Mouse (Mus musculus) kidney, postnatal 0 days (tissue): Measurements from ENCODE around the gene Cstb. TPM values are rescaled to one million over a fixed set of nuclear protein-coding genes. Genes with fewer than 3 reads are reported as not detected.

Source experiments
- ATAC-seq: fragments of 200-750 bp; cut with Nextera tagmentation; replicated peaks from 2 replicates; pipeline ENCODE4 v1.8.0; 2017; ENCODE audit warnings: low read depth, moderate number of reproducible peaks, moderate TSS enrichment, moderate library complexity; ENCODE audit not compliant: low FRiP score
- DNase-seq: peaks from one replicate; pipeline ENCODE4 v3.0.0-alpha.2; 2016; ENCODE audit warnings: low spot score
- H3K27ac ChIP-seq: fragments of 300-500 bp; sonication (generic); 2 replicates; pipeline ENCODE4 v1.5.1; 2014; ENCODE audit warnings: mild to moderate bottlenecking
- H3K27me3 ChIP-seq: fragments of 300-500 bp; sonication (generic); 2 replicates; pipeline ENCODE4 v1.6.1; 2014; ENCODE audit warnings: low read length, mixed read lengths; ENCODE audit not compliant: insufficient read depth
- H3K36me3 ChIP-seq: fragments of 300-500 bp; sonication (generic); 2 replicates; pipeline ENCODE4 v1.6.1; 2014; ENCODE audit warnings: low read length, mixed read lengths; ENCODE audit not compliant: insufficient read depth
- H3K4me1 ChIP-seq: fragments of 300-500 bp; sonication (generic); replicated peaks from 2 replicates; pipeline ENCODE4 v1.6.1; 2014; ENCODE audit warnings: antibody characterized with exemption, low read length, mixed read lengths; ENCODE audit not compliant: insufficient read depth
- H3K4me2 ChIP-seq: fragments of 300-500 bp; sonication (generic); 2 replicates; pipeline ENCODE4 v1.6.1; 2014; ENCODE audit warnings: mild to moderate bottlenecking, low read length, moderate library complexity, mixed read lengths
- H3K4me3 ChIP-seq: fragments of 300-500 bp; sonication (generic); replicated peaks from 2 replicates; pipeline ENCODE4 v1.5.1; 2014; ENCODE audit warnings: low read depth, low read length
- H3K9ac ChIP-seq: fragments of 300-500 bp; sonication (generic); 2 replicates; pipeline ENCODE4 v1.6.1; 2014; ENCODE audit warnings: low read depth, low read length
- H3K9me3 ChIP-seq: fragments of 300-500 bp; sonication (generic); replicated peaks from 2 replicates; pipeline ENCODE4 v1.6.1; 2016; ENCODE audit warnings: low read length, inconsistent platforms, mixed read lengths
- CTCF ChIP-seq: IDR thresholded peaks from 2 replicates; pipeline ENCODE4 v1.5.1; 2016; ENCODE audit warnings: antibody characterized with exemption, low read depth, mild to moderate bottlenecking, moderate library complexity
- WGBS: fragments of 180-500 bp; shearing (Covaris S2); extraction: QIAGEN DNeasy Blood & Tissue Kit; methylation state at CpG from one replicate; pipeline ENCODE4 v1.1.7; 2014; 5-methylcytosine and 5-hydroxymethylcytosine counted together
- polyA plus RNA-seq: library from polyadenylated mRNA; unstranded; fragments of >200 nt; fragmentation: Nextera tagmentation; extraction: Ambion mirVana; gene quantifications from 2 replicates; pipeline ENCODE4 v1.2.1, GENCODE M21; 2015

The Cstb gene
- polyA plus RNA-seq, 1 experiment from 2014 or later = 433 TPM

GRCm38 (mm10) chr10:78456696-78457095 lies 31.2 kb downstream of the Cstb start:
- DNase-seq = no peak
- H3K9me3 ChIP-seq = no peaks in the 10 kb centered on the region
- no peak overlapping the region for H3K27ac ChIP-seq
- 87% methylated on average over 13 of the region's 13 CpGs for WGBS
- no peak for TF ChIP-seq CTCF
- ATAC-seq = no peak
- H3K36me3 ChIP-seq = no peaks in the 10 kb centered on the region
- no peak overlapping the region for H3K9ac ChIP-seq
- H3K4me3 ChIP-seq = no peak overlapping the region
- H3K27me3 ChIP-seq = no peaks in the 10 kb centered on the region
- H3K4me2 ChIP-seq = no peak overlapping the region
- 0 out of 2 replicates have a peak, but pooled peaks cover 6% of the 10 kb centered on the region for H3K4me1 ChIP-seq

GRCm38 (mm10) chr10:78457495-78458347 lies 32.3 kb downstream of the Cstb start:
- 20% methylated on average over 10 of the region's 10 CpGs for WGBS
- no peak overlapping the region for H3K9ac ChIP-seq
- H3K36me3 ChIP-seq = no peaks in the 10 kb centered on the region
- DNase-seq (peak; percentile 71), ATAC-seq (peak; percentile 52)
- no peaks in the 10 kb centered on the region for H3K27me3 ChIP-seq
- H3K9me3 ChIP-seq = no peaks in the 10 kb centered on the region
- H3K27ac ChIP-seq = peak overlapping the region; percentile 56; the same call in 1 of the 2 replicates
- no peak overlapping the region for H3K4me3 ChIP-seq
- peak overlapping the region; percentile 28; the same call in 1 of the 2 replicates for H3K4me2 ChIP-seq
- TF ChIP-seq CTCF = peak; percentile 26; the same call in 1 of the 2 replicates
- H3K4me1 ChIP-seq = 0 out of 2 replicates have a peak, but pooled peaks cover 6% of the 10 kb centered on the region

DNA sequence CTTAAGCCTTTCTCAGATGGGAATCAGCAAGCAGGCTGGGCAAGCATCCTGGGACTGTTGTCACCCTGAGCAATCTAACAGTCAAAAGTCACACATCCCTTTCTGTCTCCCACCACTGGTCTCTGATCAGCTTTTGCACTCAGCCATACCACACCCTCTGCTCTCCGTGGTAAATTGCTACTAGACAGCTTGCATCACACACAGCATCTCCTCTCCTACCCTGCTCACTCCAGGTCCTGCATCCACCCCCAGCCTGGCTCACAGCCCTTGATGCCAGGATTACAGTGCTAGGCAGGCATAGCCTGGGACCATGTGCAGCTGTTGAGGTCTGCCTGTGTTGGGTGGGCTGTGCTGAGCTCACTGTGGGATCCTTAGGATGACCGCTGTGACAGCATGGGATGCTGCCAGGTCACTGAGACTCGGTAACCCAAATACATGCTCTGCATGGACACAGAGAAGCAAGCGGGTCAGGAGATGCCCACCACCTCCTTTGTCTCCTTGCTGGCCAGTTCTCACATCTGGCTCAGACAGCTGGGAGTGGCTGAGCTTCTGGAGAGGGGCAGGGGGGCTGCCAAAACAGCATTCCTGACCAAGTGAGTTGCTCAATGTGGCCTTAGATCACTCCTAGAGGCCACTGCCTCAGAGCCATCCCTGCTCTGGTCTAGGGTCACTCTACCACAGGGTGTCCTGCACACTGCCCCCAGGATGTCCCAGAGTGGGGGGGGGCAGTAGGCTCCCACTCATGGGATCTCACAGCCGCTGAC lies 33.1 kb downstream of the Cstb start:
- Histone ChIP-seq H3K36me3 (no peaks in the 10 kb centered on the region), H3K4me1 (0 out of 2 replicates have a peak, but pooled peaks cover 6% of the 10 kb centered on the region), H3K4me3 (no peak overlapping the region), H3K9me3 (no peaks in the 10 kb centered on the region), H3K4me2 (no peak overlapping the region), H3K9ac (no peak overlapping the region), H3K27ac (0 out of 2 replicates have a peak overlapping the region, but pooled peaks have one; percentile 56), H3K27me3 (no peaks in the 10 kb centered on the region)
- TF ChIP-seq CTCF = no peak
- DNase-seq (no peak), ATAC-seq (no peak)
- WGBS = 70% methylated on average over 5 of the region's 5 CpGs

DNA sequence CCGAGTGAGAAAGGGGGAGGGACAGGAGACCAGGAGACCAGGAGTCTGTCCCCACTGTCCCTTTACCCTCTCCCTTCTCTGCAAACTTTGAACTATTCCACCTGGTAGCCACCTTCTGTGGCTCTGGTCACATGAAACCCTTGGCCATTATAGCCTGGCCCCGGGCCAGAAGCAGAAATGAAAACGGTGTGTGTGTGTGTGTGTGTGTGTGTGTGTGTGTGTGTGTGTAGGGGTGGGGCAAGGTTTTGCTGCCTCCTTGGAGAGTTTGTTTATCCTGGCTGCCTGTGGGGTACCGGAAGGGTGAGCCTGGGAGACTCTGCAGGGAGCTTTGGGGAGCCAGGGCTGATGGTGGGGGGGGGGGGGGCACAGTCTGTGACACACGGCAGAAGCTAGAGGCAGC lies 35.0 kb downstream of the Cstb start:
- WGBS = 18% methylated on average over 4 of the region's 5 CpGs
- Histone ChIP-seq H3K9ac (no peak overlapping the region), H3K4me1 (peaks cover 14% of the 10 kb centered on the region; the same call in 1 of the 2 replicates), H3K27me3 (no peaks in the 10 kb centered on the region), H3K9me3 (no peaks in the 10 kb centered on the region), H3K4me3 (no peak overlapping the region), H3K4me2 (no peak overlapping the region), H3K36me3 (no peaks in the 10 kb centered on the region), H3K27ac (peak overlapping the region; percentile 72)
- no peak for ATAC-seq
- peak; percentile 33 for DNase-seq
- no peak for TF ChIP-seq CTCF

DNA sequence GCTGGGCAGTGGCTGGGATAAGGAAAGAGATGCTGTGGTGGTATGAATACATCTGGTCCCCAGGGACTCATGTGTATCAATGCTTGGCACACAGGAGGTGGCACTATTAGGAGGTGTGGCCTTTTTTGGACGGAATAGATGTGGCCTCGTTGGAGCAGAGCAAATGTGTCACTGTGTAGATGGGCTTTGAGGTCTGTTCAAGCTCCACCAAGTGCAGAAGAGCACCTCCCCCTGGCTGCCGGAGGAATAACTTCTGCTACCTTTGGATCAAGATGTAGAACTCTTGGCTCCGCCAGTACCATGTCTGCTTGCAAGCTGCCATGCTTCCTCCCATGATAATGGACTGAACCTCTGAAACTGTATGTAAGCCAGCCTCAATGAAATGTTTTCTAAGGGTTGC lies 36.3 kb downstream of the Cstb start:
- no peaks in the 10 kb centered on the region for H3K36me3 ChIP-seq
- no peak for DNase-seq
- H3K4me3 ChIP-seq = no peak overlapping the region
- no peaks in the 10 kb centered on the region for H3K9me3 ChIP-seq
- TF ChIP-seq CTCF = peak; percentile 39
- no peaks in the 10 kb centered on the region for H3K27me3 ChIP-seq
- H3K27ac ChIP-seq = no peak overlapping the region
- ATAC-seq = no peak
- H3K4me2 ChIP-seq = no peak overlapping the region
- WGBS = 73% methylated on average over 4 of the region's 4 CpGs
- peaks cover 14% of the 10 kb centered on the region; the same call in 1 of the 2 replicates for H3K4me1 ChIP-seq
- H3K9ac ChIP-seq = no peak overlapping the region
